Mouse (Mus musculus): ENCODE results near the gene Grid2.
A peak's percentile ranks its signal among the peaks of the same experiment; 100 is the strongest.

The Grid2 gene

DNA sequence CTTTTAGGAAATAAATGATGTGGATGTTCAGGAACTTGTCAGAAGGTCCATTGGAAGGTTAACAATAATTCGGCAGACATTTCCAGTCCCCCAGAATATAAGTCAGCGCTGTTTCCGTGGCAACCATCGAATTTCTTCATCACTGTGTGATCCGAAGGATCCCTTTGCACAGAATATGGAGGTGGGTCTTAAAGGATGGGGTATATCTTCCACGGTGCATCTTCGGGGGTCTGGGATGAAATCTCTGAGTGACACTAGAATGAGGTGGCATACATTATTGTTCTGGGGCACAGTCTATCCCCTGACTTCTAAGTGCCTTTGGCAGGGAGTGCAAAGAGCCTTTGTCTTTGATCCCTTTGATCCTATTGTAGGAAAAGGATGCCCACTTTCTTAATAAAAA is 808.2 kb downstream of the Grid2 start:
- DNase-seq (ENCODE audit: low spot score) = no peak

- DNase-seq (ENCODE audit: low spot score) = no peak
These were observed 809.0 kb downstream of the Grid2 start for GRCm38 (mm10) chr6:64064704-64065103.

- DNase-seq (ENCODE audit: low spot score) = no peak
These were observed 817.7 kb downstream of the Grid2 start for GRCm38 (mm10) chr6:64073406-64073805.

DNA sequence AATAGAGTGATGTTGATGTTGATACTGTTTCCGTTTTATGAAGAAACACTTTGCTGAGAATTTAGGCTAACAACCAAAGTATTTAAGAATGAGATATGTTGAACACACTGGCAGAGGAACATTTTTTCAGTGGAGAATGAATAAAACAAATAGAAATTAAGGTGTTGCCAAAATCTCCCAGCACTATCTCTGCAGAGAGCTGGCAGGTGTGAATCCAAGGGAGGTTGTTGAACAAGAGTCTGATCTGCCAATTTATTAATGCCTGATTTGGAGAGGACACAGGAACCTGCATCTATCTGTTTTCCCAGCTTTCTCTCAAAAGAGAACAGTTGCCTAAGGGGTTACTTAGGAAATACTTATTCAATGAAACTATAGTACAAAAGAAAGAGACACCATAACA is 822.2 kb downstream of the Grid2 start:
- no peak for DNase-seq (ENCODE audit: low spot score)

DNA sequence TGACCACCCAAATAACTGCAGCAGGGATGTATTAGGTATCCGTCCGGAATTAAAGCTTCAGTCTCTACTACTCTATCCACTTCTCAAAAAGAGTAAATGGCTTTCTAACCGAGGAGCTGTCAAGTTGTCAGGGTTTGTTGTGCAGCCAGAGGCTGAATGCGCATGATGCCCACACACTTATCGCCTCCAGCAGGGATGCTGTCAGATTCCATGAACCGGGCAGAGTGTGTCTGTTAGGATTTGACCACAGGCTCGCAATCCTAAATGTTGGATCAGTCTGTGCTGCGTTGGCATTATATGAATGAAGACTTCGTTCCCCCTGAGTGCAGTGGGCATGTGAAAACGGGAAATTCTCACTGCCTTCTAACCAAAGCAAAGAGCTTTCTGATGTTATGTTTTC is 843.0 kb downstream of the Grid2 start:
- DNase-seq (ENCODE audit: low spot score) = no peak

GRCm38 (mm10) chr6:64114594-64114993 is 858.9 kb downstream of the Grid2 start:
- DNase-seq (ENCODE audit: low spot score) = no peak

DNA sequence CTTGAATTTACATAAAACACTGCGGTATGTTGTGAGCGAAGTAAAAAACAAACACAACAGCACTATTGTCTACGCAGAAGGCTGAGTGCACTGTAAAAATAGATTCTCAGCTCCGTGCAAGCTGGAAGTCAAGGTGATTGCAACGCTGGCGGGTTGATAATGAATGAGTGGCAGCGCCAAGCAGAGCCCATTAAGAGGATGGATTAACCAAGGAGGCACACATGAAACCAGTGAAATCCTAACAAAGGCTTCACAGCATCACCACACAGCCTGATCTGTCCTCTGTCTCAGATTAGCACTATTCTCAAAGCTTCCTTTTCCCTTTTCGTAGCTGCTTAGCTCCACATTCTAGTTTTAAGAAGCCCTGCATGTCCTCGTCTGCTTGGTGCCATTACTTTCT is 880.6 kb downstream of the Grid2 start:
- no peak for DNase-seq (ENCODE audit: low spot score)

DNA sequence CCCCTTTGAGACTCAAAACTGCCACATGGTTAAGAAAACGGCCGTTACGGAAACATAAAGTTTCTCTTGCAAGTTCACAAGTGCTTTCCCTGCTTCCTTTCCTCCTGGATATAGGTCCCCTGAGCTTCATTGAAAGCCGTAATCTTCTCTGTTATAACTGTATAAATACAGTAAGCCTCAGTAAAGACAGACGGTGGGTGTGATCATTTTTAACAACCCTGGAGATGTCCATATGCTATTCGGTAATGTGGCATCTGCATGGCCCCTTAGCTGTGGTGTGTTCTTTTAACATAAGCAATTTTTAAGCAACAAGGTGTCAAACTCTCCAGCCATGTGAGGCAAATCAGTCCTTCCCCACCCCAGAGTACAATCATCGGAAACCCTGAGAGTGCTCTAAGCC is 892.9 kb downstream of the Grid2 start:
- DNase-seq (ENCODE audit: low spot score) = no peak

GRCm38 (mm10) chr6:64174995-64175612 is 919.4 kb downstream of the Grid2 start:
- DNase-seq (ENCODE audit: low spot score) = no peak

GRCm38 (mm10) chr6:64193646-64194045 is 938.0 kb downstream of the Grid2 start:
- no peak for DNase-seq (ENCODE audit: low spot score)

DNA sequence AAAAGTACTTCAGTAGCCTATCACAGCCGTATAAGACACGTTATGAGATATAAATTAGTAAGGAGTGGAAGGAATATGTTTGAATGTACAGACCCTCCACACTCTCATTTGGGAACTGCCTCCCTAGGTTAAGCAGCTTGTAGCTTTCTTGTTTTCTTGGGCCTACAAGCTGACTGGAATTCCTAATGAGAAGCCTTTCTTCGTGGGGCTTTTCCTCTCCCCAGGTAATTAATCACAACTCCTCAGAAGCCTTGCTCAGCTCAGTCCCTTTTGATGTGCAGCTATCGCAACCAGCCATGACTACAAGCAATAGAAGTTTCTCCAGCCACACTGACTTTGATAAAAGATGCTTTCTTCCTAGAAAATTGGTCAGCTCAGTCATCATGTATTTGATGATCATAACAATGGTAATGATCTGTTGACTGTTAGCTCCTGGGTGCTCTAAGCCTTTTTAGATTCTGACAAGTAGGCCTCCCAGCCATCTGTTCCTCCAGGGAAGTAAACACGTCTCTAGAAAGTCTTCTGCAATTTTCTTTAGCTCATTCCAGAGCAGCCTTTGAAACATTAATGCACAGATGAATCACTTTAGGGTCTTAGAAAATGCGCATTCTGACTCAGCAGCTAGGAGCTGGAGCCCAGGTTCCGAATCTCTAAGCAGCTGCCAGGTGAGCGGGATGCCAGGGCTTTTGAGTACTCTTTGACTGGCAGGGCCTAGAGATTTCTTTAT is 946.9 kb downstream of the Grid2 start:
- no peak for DNase-seq (ENCODE audit: low spot score)

- peak; percentile 40 for DNase-seq (ENCODE audit: low spot score)
These were observed 980.7 kb downstream of the Grid2 start for GRCm38 (mm10) chr6:64236351-64236750.

GRCm38 (mm10) chr6:64240526-64240925 is 984.9 kb downstream of the Grid2 start:
- DNase-seq (ENCODE audit: low spot score) = no peak

DNA sequence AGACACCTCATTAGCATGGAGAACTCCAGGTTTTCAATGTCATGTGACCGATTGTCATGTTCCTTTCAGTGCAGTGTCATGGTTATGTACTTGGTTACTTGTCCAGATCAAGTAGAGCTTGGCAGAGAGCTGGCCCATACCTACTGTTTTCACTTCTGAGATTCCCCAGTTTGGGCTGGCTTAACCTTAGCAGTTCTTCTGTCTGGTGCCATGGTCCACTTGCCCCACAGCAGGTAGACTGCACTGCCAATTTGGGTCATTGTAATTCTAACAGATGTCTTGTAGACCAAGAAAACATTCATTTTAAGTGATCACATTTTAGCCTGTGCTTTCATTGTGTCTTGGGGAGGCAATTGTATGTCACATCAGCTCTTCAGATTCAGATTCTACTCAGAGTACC is 990.3 kb downstream of the Grid2 start:
- no peak for DNase-seq (ENCODE audit: low spot score)

GRCm38 (mm10) chr6:64251041-64251440 is 995.4 kb downstream of the Grid2 start:
- DNase-seq (ENCODE audit: low spot score) = no peak

GRCm38 (mm10) chr6:64263517-64263916 is 1007.8 kb downstream of the Grid2 start:
- no peak for DNase-seq (ENCODE audit: low spot score)

DNA sequence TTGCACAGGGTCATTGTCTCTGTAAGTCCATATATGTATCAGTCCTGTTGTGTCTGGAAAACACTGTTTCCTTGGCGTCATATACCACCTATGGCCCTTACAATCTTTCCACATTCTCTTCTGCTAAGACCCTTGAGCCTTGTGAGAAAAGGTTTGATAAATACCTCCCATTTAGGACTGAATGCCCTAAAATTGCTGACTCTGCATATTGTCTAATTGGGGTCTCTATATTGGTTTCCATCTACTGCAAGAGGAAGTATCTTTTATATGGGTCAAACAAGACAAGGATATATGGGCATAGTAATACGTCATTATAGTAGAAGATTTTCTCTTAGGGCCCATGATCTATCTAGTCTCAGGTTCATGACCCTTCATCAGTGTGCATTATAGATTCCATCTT is 1008.5 kb downstream of the Grid2 start:
- DNase-seq (ENCODE audit: low spot score) = no peak

- DNase-seq (ENCODE audit: low spot score) = no peak
These were observed 1018.8 kb downstream of the Grid2 start for GRCm38 (mm10) chr6:64274319-64275114.

DNA sequence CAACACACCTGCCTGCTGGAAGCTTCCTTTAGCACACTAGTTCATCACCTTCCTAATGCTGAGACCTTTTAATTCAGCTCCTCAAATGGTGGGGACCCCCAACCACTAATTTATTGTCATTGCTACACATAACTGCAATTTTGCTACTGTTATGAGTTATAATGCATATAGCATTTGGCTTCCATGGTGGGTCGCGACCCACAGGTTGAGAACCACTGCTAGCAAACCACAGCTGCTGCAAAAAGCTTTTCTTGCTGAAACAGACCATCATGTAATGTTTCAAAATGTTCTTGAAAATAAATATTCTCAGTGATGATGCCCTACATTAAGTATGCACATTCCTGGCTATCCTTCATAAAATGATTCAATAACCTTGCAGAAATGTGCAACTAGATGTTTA is 1024.3 kb downstream of the Grid2 start:
- no peak for DNase-seq (ENCODE audit: low spot score)

DNA sequence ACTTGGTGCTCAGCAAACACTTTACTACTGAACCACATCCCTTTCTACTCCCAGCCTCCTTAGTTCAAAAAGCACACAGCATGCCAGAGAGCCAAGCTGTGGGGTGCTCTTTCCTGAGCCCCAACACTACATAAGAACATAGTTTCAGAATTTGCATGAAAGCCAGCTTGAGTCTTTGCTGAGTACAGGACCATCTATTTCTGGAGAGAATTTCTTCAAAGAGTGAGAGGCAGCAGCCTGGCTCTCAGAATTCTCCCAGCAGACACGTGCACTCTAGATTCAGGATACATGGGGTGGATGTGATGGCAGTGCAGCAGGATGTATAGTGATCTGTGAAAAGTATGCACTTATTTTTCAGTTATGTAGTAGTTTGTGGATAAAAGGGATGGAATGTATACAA is 1038.1 kb downstream of the Grid2 start:
- no peak for DNase-seq (ENCODE audit: low spot score)

DNA sequence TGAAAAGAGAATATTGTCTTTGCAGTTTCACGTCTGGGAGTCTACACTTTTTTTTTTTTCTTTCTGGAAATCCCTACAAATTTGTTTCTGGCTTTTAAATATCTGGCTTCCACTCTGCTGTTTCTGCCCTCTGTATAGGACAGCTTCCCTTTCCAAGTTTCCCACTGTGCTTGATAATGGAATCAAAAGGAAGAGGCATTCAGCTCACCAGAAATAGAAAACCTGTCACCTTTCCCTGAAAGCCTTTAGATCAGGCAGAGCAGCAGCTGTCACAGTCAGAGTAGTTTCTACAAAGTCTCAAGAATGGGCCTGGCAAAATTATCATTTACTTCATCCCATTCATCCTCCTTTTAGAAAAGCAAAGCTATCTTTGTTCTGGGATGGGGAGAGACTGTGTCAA is 1042.0 kb downstream of the Grid2 start:
- no peak for DNase-seq (ENCODE audit: low spot score)

- DNase-seq (ENCODE audit: low spot score) = no peak
These were observed 1049.2 kb downstream of the Grid2 start for GRCm38 (mm10) chr6:64304709-64305476.

Data from testis, postnatal 10 days (tissue).